Mouse (Mus musculus): Measurements from ENCODE around the gene Kntc1. TPM values are rescaled to one million over a fixed set of nuclear protein-coding genes. Genes with fewer than 3 reads are reported as not detected.
A peak's percentile ranks its signal among the peaks of the same experiment; 100 is the strongest.

The Kntc1 gene
- polyA plus RNA-seq, 1 experiment from 2014 or later = 24.1 TPM

- ATAC-seq (ENCODE audit: low read depth) (no peak), DNase-seq (ENCODE audit: low spot score) (no peak)
- WGBS = 90% methylated on average over 3 of the region's 3 CpGs
- no peaks in the 10 kb centered on the region for H3K4me1 ChIP-seq (ENCODE audit: control insufficient read depth, insufficient read depth, low read length)
- no peaks in the 10 kb centered on the region for H3K9me3 ChIP-seq (ENCODE audit: control insufficient read depth, low read length)
- no peak overlapping the region for H3K27ac ChIP-seq (replicated peaks; ENCODE audit: low read depth, low read length)
- no peak overlapping the region for H3K4me3 ChIP-seq (ENCODE audit: low read depth, low read length)
- no peak overlapping the region for H3K4me2 ChIP-seq (ENCODE audit: low read depth, low read length)
- H3K36me3 ChIP-seq (ENCODE audit: control insufficient read depth, insufficient read depth, low read length) = peaks cover 38% of the 10 kb centered on the region
- H3K9ac ChIP-seq (ENCODE audit: low read depth, low read length) = no peak overlapping the region
- no peaks in the 10 kb centered on the region for H3K27me3 ChIP-seq (replicated peaks; ENCODE audit: control insufficient read depth, insufficient read depth, low read length)
Measured at GRCm38 (mm10) chr5:123821264-123821571, 71.7 kb downstream of the Kntc1 start.

GRCm38 (mm10) chr5:123822706-123823105 lies 73.2 kb downstream of the Kntc1 start:
- DNase-seq (ENCODE audit: low spot score) = no peak
- Histone ChIP-seq H3K9ac (ENCODE audit: low read depth, low read length) (no peak overlapping the region), H3K4me1 (ENCODE audit: control insufficient read depth, insufficient read depth, low read length) (no peaks in the 10 kb centered on the region), H3K36me3 (ENCODE audit: control insufficient read depth, insufficient read depth, low read length) (peaks cover 37% of the 10 kb centered on the region), H3K9me3 (ENCODE audit: control insufficient read depth, low read length) (no peaks in the 10 kb centered on the region), H3K4me2 (ENCODE audit: low read depth, low read length) (no peak overlapping the region), H3K4me3 (ENCODE audit: low read depth, low read length) (no peak overlapping the region), H3K27me3 (replicated peaks; ENCODE audit: control insufficient read depth, insufficient read depth, low read length) (no peaks in the 10 kb centered on the region), H3K27ac (replicated peaks; ENCODE audit: low read depth, low read length) (no peak overlapping the region)
- no peak for ATAC-seq (ENCODE audit: low read depth)
- 70% methylated on average over 7 of the region's 7 CpGs for WGBS

GRCm38 (mm10) chr5:123827659-123828091 lies 78.2 kb downstream of the Kntc1 start:
- Histone ChIP-seq H3K36me3 (ENCODE audit: control insufficient read depth, insufficient read depth, low read length) (0 out of 2 replicates have a peak, but pooled peaks cover 4% of the 10 kb centered on the region), H3K4me2 (ENCODE audit: low read depth, low read length) (peak overlapping the region; percentile 26; the same call in 1 of the 2 replicates), H3K27ac (replicated peaks; ENCODE audit: low read depth, low read length) (no peak overlapping the region), H3K27me3 (replicated peaks; ENCODE audit: control insufficient read depth, insufficient read depth, low read length) (no peaks in the 10 kb centered on the region), H3K9ac (ENCODE audit: low read depth, low read length) (no peak overlapping the region; the same call in 1 of the 2 replicates), H3K4me3 (ENCODE audit: low read depth, low read length) (no peak overlapping the region), H3K9me3 (ENCODE audit: control insufficient read depth, low read length) (no peaks in the 10 kb centered on the region), H3K4me1 (ENCODE audit: control insufficient read depth, insufficient read depth, low read length) (no peaks in the 10 kb centered on the region)
- 47% methylated on average over 6 of the region's 6 CpGs for WGBS
- ATAC-seq (ENCODE audit: low read depth) = 0 out of 2 replicates have a peak, but pooled peaks have one; percentile 50
- peak; percentile 61 for DNase-seq (ENCODE audit: low spot score)

GRCm38 (mm10) chr5:123832309-123832708 lies 82.8 kb downstream of the Kntc1 start:
- WGBS = 91% methylated on average over 7 of the region's 7 CpGs
- Histone ChIP-seq H3K36me3 (ENCODE audit: control insufficient read depth, insufficient read depth, low read length) (no peaks in the 10 kb centered on the region), H3K9me3 (ENCODE audit: control insufficient read depth, low read length) (no peaks in the 10 kb centered on the region), H3K4me2 (ENCODE audit: low read depth, low read length) (no peak overlapping the region), H3K27me3 (replicated peaks; ENCODE audit: control insufficient read depth, insufficient read depth, low read length) (no peaks in the 10 kb centered on the region), H3K9ac (ENCODE audit: low read depth, low read length) (no peak overlapping the region), H3K4me3 (ENCODE audit: low read depth, low read length) (no peak overlapping the region), H3K27ac (replicated peaks; ENCODE audit: low read depth, low read length) (no peak overlapping the region), H3K4me1 (ENCODE audit: control insufficient read depth, insufficient read depth, low read length) (no peaks in the 10 kb centered on the region)
- ATAC-seq (ENCODE audit: low read depth) (no peak), DNase-seq (ENCODE audit: low spot score) (no peak)

GRCm38 (mm10) chr5:123834836-123835235 lies 85.3 kb downstream of the Kntc1 start:
- H3K27ac ChIP-seq (replicated peaks; ENCODE audit: low read depth, low read length) = no peak overlapping the region
- H3K9me3 ChIP-seq (ENCODE audit: control insufficient read depth, low read length) = no peaks in the 10 kb centered on the region
- H3K4me2 ChIP-seq (ENCODE audit: low read depth, low read length) = no peak overlapping the region
- H3K36me3 ChIP-seq (ENCODE audit: control insufficient read depth, insufficient read depth, low read length) = no peaks in the 10 kb centered on the region
- H3K9ac ChIP-seq (ENCODE audit: low read depth, low read length) = no peak overlapping the region
- ATAC-seq (ENCODE audit: low read depth) (no peak), DNase-seq (ENCODE audit: low spot score) (no peak)
- H3K4me1 ChIP-seq (ENCODE audit: control insufficient read depth, insufficient read depth, low read length) = no peaks in the 10 kb centered on the region
- 79% methylated on average over 3 of the region's 3 CpGs for WGBS
- no peaks in the 10 kb centered on the region for H3K27me3 ChIP-seq (replicated peaks; ENCODE audit: control insufficient read depth, insufficient read depth, low read length)
- H3K4me3 ChIP-seq (ENCODE audit: low read depth, low read length) = no peak overlapping the region

DNA sequence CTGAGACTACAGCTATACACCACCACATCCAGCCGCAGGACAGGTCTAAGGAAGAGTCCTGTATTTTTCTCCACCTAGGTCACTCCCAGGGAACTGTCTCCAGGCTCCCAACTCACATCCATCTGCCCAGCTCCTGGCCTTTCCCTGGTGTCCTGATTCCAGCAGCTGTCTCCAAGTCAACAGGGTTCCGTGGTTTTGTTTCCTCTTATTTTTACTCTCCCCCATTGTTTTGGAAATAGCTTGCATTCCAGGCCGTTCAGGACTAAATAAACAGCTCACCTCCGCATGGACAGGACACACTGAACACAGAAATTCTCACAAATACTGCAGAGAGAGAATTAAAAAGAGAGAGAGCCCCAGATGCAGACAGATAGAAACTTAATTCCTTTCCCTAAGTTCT lies 87.9 kb downstream of the Kntc1 start:
- Histone ChIP-seq H3K4me2 (ENCODE audit: low read depth, low read length) (no peak overlapping the region), H3K27ac (replicated peaks; ENCODE audit: low read depth, low read length) (no peak overlapping the region), H3K9ac (ENCODE audit: low read depth, low read length) (0 out of 2 replicates have a peak overlapping the region, but pooled peaks have one; percentile 8), H3K27me3 (replicated peaks; ENCODE audit: control insufficient read depth, insufficient read depth, low read length) (no peaks in the 10 kb centered on the region), H3K4me3 (ENCODE audit: low read depth, low read length) (no peak overlapping the region), H3K9me3 (ENCODE audit: control insufficient read depth, low read length) (no peaks in the 10 kb centered on the region), H3K36me3 (ENCODE audit: control insufficient read depth, insufficient read depth, low read length) (no peaks in the 10 kb centered on the region), H3K4me1 (ENCODE audit: control insufficient read depth, insufficient read depth, low read length) (no peaks in the 10 kb centered on the region)
- ATAC-seq (ENCODE audit: low read depth) = no peak
- DNase-seq (ENCODE audit: low spot score) = no peak
- WGBS = 52% methylated on average over 4 of the region's 4 CpGs

GRCm38 (mm10) chr5:123842221-123842934 lies 92.9 kb downstream of the Kntc1 start:
- no peak overlapping the region for H3K27ac ChIP-seq (replicated peaks; ENCODE audit: low read depth, low read length)
- H3K4me2 ChIP-seq (ENCODE audit: low read depth, low read length) = no peak overlapping the region
- DNase-seq (ENCODE audit: low spot score) (no peak), ATAC-seq (ENCODE audit: low read depth) (no peak)
- no peaks in the 10 kb centered on the region for H3K4me1 ChIP-seq (ENCODE audit: control insufficient read depth, insufficient read depth, low read length)
- no peak overlapping the region for H3K9ac ChIP-seq (ENCODE audit: low read depth, low read length)
- no peaks in the 10 kb centered on the region for H3K36me3 ChIP-seq (ENCODE audit: control insufficient read depth, insufficient read depth, low read length)
- 61% methylated on average over 11 of the region's 11 CpGs for WGBS
- no peak overlapping the region for H3K4me3 ChIP-seq (ENCODE audit: low read depth, low read length)
- H3K9me3 ChIP-seq (ENCODE audit: control insufficient read depth, low read length) = no peaks in the 10 kb centered on the region
- no peaks in the 10 kb centered on the region for H3K27me3 ChIP-seq (replicated peaks; ENCODE audit: control insufficient read depth, insufficient read depth, low read length)

DNA sequence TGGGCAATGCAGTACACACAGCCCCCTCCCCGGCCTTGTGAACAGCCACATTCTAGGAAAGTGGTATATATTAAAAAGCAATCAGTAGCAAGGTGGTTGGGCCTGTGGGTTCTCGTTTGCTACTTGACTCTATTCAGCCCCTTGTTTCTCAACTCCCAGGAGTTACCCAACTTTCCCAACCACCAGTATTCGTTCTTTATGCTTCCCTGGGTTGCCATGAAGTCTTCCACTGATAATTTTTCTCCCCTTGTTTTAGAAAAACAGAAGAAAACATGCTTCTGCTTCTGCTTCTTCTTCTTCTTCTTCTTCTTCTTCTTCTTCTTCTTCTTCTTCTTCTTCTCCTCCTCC lies 93.4 kb downstream of the Kntc1 start:
- Histone ChIP-seq H3K27ac (replicated peaks; ENCODE audit: low read depth, low read length) (no peak overlapping the region), H3K4me2 (ENCODE audit: low read depth, low read length) (no peak overlapping the region), H3K9ac (ENCODE audit: low read depth, low read length) (no peak overlapping the region), H3K4me1 (ENCODE audit: control insufficient read depth, insufficient read depth, low read length) (no peaks in the 10 kb centered on the region), H3K4me3 (ENCODE audit: low read depth, low read length) (no peak overlapping the region), H3K27me3 (replicated peaks; ENCODE audit: control insufficient read depth, insufficient read depth, low read length) (no peaks in the 10 kb centered on the region), H3K9me3 (ENCODE audit: control insufficient read depth, low read length) (no peaks in the 10 kb centered on the region), H3K36me3 (ENCODE audit: control insufficient read depth, insufficient read depth, low read length) (no peaks in the 10 kb centered on the region)
- WGBS = 62% methylated on average over 3 of the region's 3 CpGs
- DNase-seq (ENCODE audit: low spot score) (no peak), ATAC-seq (ENCODE audit: low read depth) (no peak)

- no peaks in the 10 kb centered on the region for H3K9me3 ChIP-seq (ENCODE audit: control insufficient read depth, low read length)
- no peaks in the 10 kb centered on the region for H3K36me3 ChIP-seq (ENCODE audit: control insufficient read depth, insufficient read depth, low read length)
- H3K9ac ChIP-seq (ENCODE audit: low read depth, low read length) = no peak overlapping the region
- no peak overlapping the region for H3K4me3 ChIP-seq (ENCODE audit: low read depth, low read length)
- no peak overlapping the region for H3K27ac ChIP-seq (replicated peaks; ENCODE audit: low read depth, low read length)
- WGBS = 51% methylated on average over 4 of the region's 4 CpGs
- no peak overlapping the region for H3K4me2 ChIP-seq (ENCODE audit: low read depth, low read length)
- ATAC-seq (ENCODE audit: low read depth) (no peak), DNase-seq (ENCODE audit: low spot score) (no peak)
- H3K27me3 ChIP-seq (replicated peaks; ENCODE audit: control insufficient read depth, insufficient read depth, low read length) = no peaks in the 10 kb centered on the region
- no peaks in the 10 kb centered on the region for H3K4me1 ChIP-seq (ENCODE audit: control insufficient read depth, insufficient read depth, low read length)
Measured at GRCm38 (mm10) chr5:123843816-123844215, 94.3 kb downstream of the Kntc1 start.

Measured in embryonic facial prominence, embryonic 14.5 days (tissue).